Mouse (Mus musculus) spleen, adult 18-20 months (tissue): ENCODE results near the gene Snx29.
"Not testable (repeated sequence)": the region's sequence is repeated elsewhere in the genome, so short reads cannot be mapped to it uniquely, and the experiment has no call there.

Source experiments
- DNase-seq, 2 experiments: peaks; one replicate each; pipeline ENCODE4 v3.0.0; 2022; ENCODE audit warnings: mixed read lengths in 2 of 2

Snx29 gene

DNA sequence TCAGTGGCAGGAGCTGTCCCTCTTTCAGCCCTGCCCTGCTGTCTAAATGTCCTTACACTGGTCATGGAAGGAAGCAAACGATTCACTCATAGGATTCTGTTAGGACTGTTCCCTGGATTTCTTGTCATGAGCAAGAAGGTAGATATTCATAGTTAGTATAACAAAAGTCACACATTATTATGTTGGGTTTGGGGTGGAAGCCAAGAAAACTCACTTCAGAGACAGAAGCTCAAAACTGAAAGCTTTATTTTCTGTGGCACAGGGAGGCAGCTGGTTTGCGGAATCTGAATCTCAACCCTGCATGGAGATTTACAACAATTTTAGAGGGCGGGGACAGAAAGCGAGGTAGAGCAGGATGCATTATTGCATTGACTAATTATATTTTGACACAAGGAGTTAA lies 86.0 kb downstream of the Snx29 start:
- DNase-seq = no peak

DNA sequence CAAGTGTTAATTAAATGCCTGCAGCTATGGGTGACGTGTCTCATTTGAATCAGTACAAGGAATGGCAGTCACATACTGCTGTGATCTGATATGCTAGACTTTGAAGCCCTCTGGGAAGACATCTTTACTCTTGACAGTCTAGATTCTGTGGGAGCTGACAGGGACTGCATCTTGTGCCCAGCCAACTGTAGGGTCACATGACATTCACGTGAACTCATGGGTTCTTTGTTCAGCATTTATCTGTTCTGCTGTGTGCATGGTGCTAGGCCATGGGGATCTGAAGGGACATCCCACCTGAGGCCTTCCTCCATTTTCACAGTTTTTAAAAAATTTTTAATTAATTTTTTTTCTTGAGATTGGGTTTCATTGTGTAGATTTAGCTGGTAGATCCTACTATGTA lies 91.9 kb downstream of the Snx29 start:
- no peak for DNase-seq

DNA sequence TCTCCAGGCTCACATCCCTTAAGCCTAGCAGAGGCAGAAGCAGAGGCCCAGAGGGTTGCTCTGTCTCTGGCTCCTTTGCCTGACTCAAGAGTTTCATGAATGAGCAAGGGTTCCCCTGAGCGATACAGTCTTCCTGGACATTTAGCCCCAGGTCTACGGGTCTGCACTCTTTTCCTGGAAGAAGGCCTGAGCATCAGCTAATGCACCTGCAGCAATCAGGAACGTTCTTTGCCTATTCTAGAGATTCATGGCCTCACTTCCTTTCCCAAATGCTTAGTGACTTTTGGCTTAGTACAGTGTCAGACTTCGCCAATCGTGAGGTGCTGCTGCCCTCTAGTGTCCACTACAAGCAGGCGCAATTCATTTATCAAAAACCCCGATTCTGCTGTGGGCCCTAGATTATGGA lies 95.5 kb downstream of the Snx29 start:
- peak in 1 of 2 experiments; percentile 49 for DNase-seq

- DNase-seq = no peak
These were observed 97.8 kb downstream of the Snx29 start for GRCm38 (mm10) chr16:11420311-11421080.

DNA sequence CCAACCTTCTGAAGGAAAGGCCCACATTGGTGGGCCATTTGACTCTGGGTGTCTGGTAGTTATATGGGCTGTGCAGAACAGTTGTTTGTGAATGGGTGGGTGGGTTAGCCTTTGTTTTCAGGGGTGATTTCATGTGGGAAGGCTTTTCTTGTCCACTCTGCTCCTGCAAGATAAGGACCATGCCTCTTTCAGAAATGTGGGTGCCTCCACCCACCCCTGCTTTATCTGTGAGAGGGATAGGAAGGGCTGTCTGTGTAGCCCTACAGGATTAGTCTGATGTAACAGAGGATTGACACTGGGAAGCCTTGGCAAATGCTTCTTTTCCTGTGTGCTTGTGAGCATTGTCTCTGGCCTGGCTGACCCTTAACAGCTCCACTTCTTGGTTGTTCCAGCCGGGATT lies 99.5 kb downstream of the Snx29 start:
- DNase-seq = no peak

- DNase-seq = no peak
These were observed 100.3 kb downstream of the Snx29 start for GRCm38 (mm10) chr16:11422889-11423610.

DNA sequence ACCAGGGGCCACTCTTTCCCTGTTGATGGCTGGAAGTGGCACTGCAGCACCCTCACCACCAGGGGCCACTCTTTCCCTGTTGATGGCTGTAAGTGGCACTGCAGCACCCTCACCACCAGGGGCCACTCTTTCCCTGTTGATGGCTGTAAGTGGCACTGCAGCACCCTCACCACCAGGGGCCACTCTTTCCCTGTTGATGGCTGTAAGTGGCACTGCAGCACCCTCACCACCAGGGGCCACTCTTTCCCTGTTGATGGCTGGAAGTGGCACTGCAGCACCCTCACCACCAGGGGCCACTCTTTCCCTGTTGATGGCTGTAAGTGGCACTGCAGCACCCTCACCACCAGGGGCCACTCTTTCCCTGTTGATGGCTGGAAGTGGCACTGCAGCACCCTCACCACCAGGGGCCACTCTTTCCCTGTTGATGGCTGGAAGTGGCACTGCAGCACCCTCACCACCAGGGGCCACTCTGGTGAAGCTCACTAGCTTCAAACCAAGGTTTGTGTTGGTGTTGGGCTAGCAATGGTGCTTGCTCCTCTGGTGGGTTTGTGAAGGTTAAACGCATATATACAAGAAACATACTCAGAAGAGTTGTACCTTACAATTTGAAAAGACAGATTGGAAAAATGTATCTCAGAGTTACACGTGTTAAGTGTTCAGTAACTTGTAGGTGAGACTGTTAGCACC lies 101.0 kb downstream of the Snx29 start:
- DNase-seq = peak in 1 of 2 experiments; percentile 39

GRCm38 (mm10) chr16:11424568-11425145 lies 101.9 kb downstream of the Snx29 start:
- no peak for DNase-seq

DNA sequence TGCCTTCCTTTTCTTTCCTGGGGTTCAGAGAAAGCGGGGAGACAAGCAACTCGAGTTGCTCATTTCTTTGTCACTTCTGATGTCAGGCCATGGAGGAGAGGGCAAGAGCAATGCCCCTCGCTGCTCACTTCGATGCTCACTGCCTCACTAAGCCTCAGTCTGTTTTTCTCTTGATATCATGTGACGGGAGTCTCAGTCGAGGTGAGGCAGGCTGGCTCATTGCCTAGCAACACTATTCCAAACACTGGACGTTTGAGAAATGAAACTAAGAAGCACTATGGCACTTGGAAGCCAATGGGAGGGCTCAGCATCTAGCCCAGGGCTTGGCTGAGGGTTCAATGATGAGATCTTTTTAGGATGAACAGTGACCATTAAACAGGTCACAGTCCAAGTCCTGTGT lies 102.6 kb downstream of the Snx29 start:
- no peak for DNase-seq

DNA sequence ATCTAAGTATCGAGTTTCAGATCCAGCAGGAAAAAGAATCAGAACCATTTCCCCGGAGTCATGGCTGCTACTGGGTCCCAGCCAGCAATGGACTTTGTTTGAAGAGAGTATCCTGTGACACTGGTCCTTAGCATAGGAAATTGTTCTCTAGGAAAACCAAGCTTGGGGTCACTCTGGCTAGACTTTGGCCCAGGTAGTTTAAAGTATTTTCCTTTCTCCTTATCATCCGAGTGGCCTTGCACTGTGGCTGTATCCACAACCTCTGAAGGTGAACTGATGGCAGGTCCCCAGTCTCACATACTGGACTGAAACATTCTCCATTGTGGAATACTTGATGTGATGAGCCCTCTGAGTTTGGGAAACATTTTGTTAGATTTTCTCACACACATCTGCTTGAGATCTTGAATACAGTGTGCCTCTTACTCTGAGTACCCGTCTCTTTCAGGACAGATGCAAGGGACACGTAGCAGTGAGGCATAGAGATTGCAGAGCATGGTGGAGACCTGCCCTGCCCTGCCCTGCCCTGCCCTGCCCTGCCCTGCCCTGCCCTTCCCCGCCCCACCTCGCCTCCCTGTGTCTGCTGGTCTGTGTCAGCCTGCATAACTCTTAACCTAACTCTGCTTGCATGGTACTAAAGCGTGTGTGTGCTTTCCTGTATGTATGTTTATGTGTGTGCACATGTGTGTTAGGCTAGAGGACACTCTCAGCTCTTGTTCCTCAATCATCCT lies 104.3 kb downstream of the Snx29 start:
- no peak for DNase-seq

DNA sequence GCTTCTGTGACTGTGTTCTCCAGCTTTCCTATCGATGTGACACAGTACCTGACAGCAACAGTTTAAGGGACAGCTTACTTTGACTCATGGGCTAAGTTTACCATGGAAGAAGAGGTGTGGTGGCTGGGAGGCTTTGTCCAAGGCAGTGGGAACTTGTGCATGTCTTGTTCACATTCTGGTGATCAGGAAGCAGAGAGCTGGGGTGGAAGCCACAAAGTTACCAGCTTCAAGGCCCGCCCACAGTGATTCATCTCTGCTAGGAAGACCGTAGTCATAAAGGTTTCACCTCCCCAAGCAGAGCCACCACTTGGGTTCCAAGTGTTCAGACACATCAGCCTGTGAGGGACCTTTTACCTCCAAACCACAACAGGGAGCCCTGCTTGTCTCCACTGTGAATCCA lies 107.1 kb downstream of the Snx29 start:
- DNase-seq = no peak

DNA sequence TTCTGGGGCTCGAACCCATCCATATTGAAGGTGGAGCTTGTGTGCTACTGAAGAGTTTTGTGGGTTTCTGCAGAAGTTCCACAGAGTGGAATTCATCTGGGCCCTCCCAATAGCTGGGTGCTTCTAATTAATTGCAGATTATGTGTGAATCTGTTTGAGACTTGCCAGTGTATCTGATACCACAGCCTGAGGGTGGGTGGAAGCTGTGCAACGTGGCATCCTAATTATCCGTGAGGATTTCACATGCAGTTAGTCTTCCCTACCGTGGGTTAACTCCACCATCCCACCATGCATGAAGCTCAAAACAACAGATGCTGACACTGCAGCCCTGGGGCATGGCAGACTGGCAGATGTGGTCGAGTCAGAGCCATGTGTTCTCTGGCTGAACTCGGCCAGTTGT lies 107.8 kb downstream of the Snx29 start:
- DNase-seq = no peak

GRCm38 (mm10) chr16:11433779-11434178 lies 111.1 kb downstream of the Snx29 start:
- no peak for DNase-seq

- DNase-seq = no peak
These were observed 114.9 kb downstream of the Snx29 start for GRCm38 (mm10) chr16:11437641-11438040.

DNA sequence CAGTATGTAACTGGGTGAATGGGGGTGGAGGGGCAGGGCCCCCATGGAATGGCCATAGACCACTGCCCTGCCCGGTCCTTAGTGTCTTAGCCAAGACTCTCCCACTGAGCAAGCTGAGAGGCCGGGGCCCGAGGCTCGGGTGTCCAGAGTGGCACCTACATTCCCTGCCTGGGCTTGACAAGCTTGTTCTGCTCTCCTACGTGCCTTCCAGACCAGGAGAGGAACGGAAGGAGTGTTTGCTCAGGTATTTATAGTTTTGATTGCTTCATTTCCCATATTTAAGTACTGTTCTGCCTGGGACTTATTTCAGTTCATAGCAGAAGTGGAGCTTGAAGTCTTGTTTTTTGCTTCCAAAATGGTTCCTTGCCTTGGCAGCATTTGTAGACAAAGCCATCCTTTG lies 116.7 kb downstream of the Snx29 start:
- DNase-seq = no peak

DNA sequence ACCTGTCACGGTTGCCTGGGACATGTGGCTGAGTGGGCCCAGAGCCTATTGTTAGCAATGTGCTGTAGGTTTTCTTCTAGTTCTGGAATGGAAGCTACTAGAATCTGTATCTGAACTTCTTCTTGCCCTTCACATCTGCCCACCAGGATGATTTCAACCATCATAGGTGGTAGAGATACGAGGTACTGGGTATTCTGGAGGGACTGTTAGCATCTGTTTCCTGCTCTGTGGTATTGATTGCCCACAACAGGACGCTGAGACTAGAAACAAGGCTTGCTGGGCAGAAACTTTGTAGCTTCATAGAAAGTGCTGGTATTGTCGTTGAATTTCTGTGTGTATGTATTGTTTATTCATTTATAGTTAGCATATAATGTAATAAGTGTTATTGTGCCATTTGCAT lies 118.9 kb downstream of the Snx29 start:
- DNase-seq = no peak

GRCm38 (mm10) chr16:11442534-11442933 lies 119.8 kb downstream of the Snx29 start:
- DNase-seq = no peak

- DNase-seq = no peak
These were observed 121.9 kb downstream of the Snx29 start for GRCm38 (mm10) chr16:11444626-11445025.

DNA sequence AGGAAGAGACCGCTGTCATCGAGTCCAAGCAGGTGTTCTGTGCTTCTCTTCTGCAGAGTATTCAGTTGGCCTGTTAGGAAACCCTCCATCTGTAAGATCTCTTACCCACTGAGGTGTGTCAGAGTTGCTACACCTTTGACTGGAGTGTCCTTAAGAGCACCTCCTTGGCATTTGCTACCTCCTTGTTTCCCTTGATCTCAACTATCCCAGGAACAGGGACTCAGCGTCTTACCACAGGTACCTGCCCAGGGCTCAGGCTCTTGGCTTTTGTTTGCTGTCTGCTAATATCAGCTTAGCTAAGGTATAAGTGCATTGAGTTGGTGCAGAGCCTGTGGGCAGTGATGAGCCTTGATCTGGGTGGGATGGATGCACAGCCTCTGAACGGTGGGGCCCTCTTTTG lies 124.3 kb downstream of the Snx29 start:
- no peak for DNase-seq

GRCm38 (mm10) chr16:11447905-11448304 lies 125.2 kb downstream of the Snx29 start:
- DNase-seq = no peak

- DNase-seq = not testable (repeated sequence)
These were observed 126.0 kb downstream of the Snx29 start for GRCm38 (mm10) chr16:11448696-11449095.

- no peak for DNase-seq
These were observed 126.6 kb downstream of the Snx29 start for GRCm38 (mm10) chr16:11449344-11449743.

DNA sequence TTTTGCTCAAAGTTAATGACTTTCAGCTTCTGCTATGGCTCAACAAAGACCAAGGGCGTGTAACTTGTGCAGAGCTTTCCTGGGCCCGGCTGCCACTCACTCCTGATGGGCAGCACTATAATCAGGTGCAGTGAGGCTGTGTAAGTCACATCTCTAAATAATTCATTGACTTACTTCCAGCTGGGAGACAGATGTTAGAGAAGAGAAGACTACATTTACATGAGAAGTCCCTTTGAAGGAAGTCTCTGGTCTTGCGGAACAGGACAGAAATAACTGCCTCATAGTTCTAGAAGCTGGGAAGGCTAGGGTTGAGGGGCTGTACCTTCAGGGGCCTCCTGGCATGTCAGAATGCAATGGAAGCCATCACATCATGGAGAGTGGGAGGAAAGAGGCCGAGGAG lies 127.9 kb downstream of the Snx29 start:
- DNase-seq = no peak
